Mouse (Mus musculus) liver, postnatal 0 days (tissue): ENCODE data around the gene 1700029P11Rik. TPM values are rescaled to one million over a fixed set of nuclear protein-coding genes. Genes with fewer than 3 reads are reported as not detected.

Experiments
- ATAC-seq: fragments of 200-750 bp; cut with Nextera tagmentation; 2 replicates; pipeline ENCODE4 v1.8.0; 2017; ENCODE audit warnings: mild to moderate bottlenecking, moderate library complexity
- DNase-seq: peaks from one replicate; pipeline ENCODE4 v3.0.0-alpha.2; 2016
- H3K27ac ChIP-seq: fragments of 300-500 bp; sonication (generic); 2 replicates; pipeline ENCODE4 v1.5.1; 2014; ENCODE audit warnings: antibody characterized with exemption, moderate library complexity, mild to moderate bottlenecking, low read depth
- H3K27me3 ChIP-seq: fragments of 300-500 bp; sonication (generic); 2 replicates; pipeline ENCODE4 v1.6.1; 2014; ENCODE audit warnings: low read length, control low read depth, mixed read lengths; ENCODE audit not compliant: insufficient read depth
- H3K36me3 ChIP-seq: fragments of 300-500 bp; sonication (generic); replicated peaks from 2 replicates; pipeline ENCODE4 v1.6.1; 2014; ENCODE audit warnings: mild to moderate bottlenecking, control low read depth, low read length, moderate library complexity, mixed read lengths; ENCODE audit not compliant: insufficient read depth
- H3K4me1 ChIP-seq: fragments of 300-500 bp; sonication (generic); 2 replicates; pipeline ENCODE4 v1.6.1; 2014; ENCODE audit warnings: antibody characterized with exemption, mild to moderate bottlenecking, control low read depth; ENCODE audit not compliant: insufficient read depth
- H3K4me2 ChIP-seq: fragments of 300-500 bp; sonication (generic); 2 replicates; pipeline ENCODE4 v1.6.1; 2014; ENCODE audit warnings: low read depth, mild to moderate bottlenecking, low read length, moderate library complexity, mixed read lengths
- H3K4me3 ChIP-seq: fragments of 300-500 bp; sonication (generic); 2 replicates; pipeline ENCODE4 v1.5.1; 2014; ENCODE audit warnings: low read depth, low read length
- H3K9ac ChIP-seq: fragments of 300-500 bp; sonication (generic); replicated peaks from 2 replicates; pipeline ENCODE4 v1.6.1; 2014; ENCODE audit warnings: mild to moderate bottlenecking, moderate library complexity
- H3K9me3 ChIP-seq: fragments of 300-500 bp; sonication (generic); 2 replicates; pipeline ENCODE4 v1.6.1; 2016; ENCODE audit warnings: mild to moderate bottlenecking, control low read depth, low read length, mixed read lengths
- CTCF ChIP-seq: sonication (generic); IDR thresholded peaks from 2 replicates; pipeline ENCODE4 v1.5.1; 2016; ENCODE audit warnings: antibody characterized with exemption, low read depth
- EP300 ChIP-seq: IDR thresholded peaks from 2 replicates; pipeline ENCODE4 v1.6.1; 2016; ENCODE audit warnings: antibody characterized with exemption, low read depth, mild to moderate bottlenecking
- WGBS: fragments of 180-500 bp; shearing (Covaris S2); extraction: QIAGEN DNeasy Blood & Tissue Kit; methylation state at CpG from one replicate; pipeline ENCODE4 v1.1.7; 2014; ENCODE audit not compliant: insufficient replicate concordance; 5-methylcytosine and 5-hydroxymethylcytosine counted together
- polyA plus RNA-seq: library from polyadenylated mRNA; unstranded; fragments of >200 nt; fragmentation: Nextera tagmentation; extraction: Ambion mirVana; gene quantifications from 2 replicates; pipeline ENCODE4 v1.2.1, GENCODE M21; 2015

1700029P11Rik gene
- polyA plus RNA-seq, 1 experiment from 2014 or later = not detected

DNA sequence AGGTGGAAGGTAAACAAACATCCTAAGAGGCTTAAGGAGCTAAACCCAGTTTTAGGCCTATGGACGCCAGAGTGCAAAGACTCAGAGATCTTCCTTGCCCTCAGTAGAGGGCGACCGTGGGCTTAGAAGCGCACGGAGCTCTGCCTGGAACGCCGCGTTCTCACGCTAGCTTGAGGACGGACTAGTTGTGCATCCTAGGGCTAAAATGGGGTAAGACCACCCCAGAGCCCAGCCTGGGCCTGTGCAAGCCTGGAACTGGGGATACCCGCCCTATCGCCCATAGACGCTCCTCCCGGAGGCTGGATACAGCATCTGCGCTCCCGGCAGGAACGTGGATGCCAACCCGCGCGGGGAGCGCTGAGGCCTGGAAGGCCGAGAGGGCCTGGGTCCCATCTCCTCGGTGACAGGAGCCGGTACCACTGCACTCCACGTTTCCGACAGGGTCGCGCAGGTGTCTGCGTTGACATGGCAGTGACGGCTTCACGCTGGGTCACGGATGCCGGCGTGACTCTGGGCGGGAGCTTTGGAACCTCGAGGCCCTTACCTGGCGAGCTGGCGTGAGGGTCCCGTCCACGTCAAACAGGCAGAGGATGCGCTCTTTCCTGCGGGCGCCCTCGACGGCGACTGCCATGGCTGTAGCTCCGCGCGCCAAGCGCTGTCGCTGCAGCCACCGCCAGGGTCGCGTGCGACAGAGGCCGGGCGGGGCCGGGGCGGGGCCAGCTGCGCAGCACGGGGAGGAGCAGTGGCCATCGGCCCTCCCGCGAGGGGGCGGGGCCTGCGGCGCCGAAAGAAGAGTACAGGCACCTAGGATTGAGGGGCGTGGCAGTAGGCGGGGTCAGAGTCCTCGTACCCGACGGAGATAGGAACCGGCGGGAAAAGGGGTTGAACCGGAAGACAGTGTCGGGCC, 19.9 kb upstream of the 1700029P11Rik start, which contains the start of gene Pmm1:
Gene Pmm1, minus strand, starts transcription at position 760 of the 907 bp plus-strand sequence.
- peak within 1 kb of the TSS; percentile 99 for H3K4me2 ChIP-seq
- H3K27me3 ChIP-seq = 0 out of 2 replicates have a peak, but pooled peaks cover 4% of the 10 kb centered on the region
- peaks cover 16% of the 10 kb centered on the region for H3K4me1 ChIP-seq
- DNase-seq (peak; percentile 100), ATAC-seq (peak; percentile 98)
- peak within 1 kb of the TSS; percentile 76 for H3K27ac ChIP-seq
- TF ChIP-seq CTCF (peak; percentile 91), EP300 (no peak)
- peak within 1 kb of the TSS; percentile 77 for H3K9ac ChIP-seq
- H3K36me3 ChIP-seq = no peaks in the 10 kb centered on the region
- H3K9me3 ChIP-seq = no peaks in the 10 kb centered on the region
- H3K4me3 ChIP-seq = peak within 1 kb of the TSS; percentile 67
- WGBS = under 1% methylated on average over 71 of the region's 77 CpGs

DNA sequence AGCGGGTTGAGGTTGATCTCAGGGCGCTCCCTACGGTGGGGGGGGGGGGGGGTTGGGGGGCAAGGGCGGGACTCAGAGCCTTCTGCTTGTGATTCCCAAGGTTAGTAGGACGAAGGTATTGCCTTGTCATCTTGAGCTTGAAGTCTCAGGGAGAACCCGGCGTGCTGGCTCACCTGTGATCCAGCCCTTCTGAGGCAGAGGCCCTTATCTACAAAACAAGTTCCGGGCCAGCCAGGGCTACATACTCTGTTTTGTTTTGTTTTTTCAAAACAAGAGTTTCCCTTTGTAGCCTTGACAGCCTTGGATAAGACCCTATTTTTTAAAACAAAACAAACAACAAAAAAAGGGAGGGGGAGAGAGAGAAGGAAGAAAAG, 19.3 kb upstream of the 1700029P11Rik start:
- ATAC-seq = peak; percentile 52
- WGBS = 3% methylated on average over 8 of the region's 8 CpGs
- Histone ChIP-seq H3K9me3 (no peaks in the 10 kb centered on the region), H3K4me1 (peaks cover 16% of the 10 kb centered on the region), H3K27ac (peak overlapping the region; percentile 53; the same call in 1 of the 2 replicates), H3K4me2 (peak overlapping the region; percentile 99), H3K36me3 (no peaks in the 10 kb centered on the region), H3K4me3 (peak overlapping the region; percentile 67), H3K27me3 (0 out of 2 replicates have a peak, but pooled peaks cover 4% of the 10 kb centered on the region), H3K9ac (peak overlapping the region; percentile 47; the same call in 1 of the 2 replicates)
- TF ChIP-seq CTCF (no peak), EP300 (no peak)
- DNase-seq = no peak

DNA sequence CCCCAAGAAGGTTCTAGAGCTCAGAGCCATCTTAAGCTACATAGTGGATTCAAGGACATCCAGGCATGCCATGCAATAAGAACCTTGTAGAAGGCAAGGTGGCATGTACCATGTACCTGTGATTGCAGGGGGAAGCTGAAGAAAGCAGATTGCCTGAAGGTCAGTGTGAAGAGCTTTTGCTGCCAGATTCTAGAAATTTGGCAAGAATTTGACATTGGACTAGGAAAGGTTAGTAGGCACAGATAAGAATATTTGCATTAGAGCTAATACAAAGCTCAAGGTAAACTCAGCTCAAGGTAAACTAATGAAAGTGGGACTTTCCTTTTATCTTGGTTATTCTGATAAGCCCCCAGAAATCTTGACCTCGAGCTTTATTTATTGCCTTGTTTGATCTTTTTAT, 16.1 kb upstream of the 1700029P11Rik start:
- DNase-seq = no peak
- WGBS = 23% methylated on average over 1 of the region's 1 CpGs

DNA sequence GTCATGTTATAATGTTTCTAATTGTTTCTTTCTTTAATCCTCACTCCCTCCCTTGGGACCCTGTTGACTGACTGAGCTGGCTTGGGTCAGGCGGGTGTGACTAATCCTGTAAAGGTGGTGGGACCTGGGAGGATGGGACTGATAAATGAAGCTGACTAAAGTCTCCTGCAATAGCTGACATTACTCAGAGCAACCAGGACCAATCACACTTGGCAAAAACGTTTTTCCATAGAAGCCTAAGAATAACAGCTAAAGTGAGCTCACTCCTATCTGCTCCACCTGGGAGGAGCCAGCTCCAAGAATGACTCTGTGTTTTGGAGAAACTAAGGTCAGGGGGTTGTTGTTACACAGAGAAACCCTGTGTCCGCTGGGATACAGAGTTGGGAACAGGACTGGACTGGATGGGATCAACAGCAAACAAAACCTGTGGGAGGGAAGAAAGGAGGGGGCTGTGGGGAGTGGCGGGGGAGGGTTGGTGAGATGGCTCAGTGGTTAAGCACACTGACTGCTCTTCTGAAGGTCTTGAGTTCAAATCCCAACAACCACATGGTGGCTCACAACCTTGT, 15.3 kb upstream of the 1700029P11Rik start:
- TF ChIP-seq CTCF (no peak), EP300 (no peak)

More for the DNA sequence above, 16.1 kb upstream of the 1700029P11Rik start:
- Histone ChIP-seq H3K36me3 (no peaks in the 10 kb centered on the region), H3K27ac (no peak overlapping the region), H3K4me3 (no peak overlapping the region), H3K9me3 (no peaks in the 10 kb centered on the region), H3K27me3 (0 out of 2 replicates have a peak, but pooled peaks cover 8% of the 10 kb centered on the region), H3K4me1 (peaks cover 12% of the 10 kb centered on the region), H3K9ac (no peak overlapping the region), H3K4me2 (no peak overlapping the region)
- no peak for TF ChIP-seq EP300
- TF ChIP-seq CTCF = no peak
- ATAC-seq = no peak

DNA sequence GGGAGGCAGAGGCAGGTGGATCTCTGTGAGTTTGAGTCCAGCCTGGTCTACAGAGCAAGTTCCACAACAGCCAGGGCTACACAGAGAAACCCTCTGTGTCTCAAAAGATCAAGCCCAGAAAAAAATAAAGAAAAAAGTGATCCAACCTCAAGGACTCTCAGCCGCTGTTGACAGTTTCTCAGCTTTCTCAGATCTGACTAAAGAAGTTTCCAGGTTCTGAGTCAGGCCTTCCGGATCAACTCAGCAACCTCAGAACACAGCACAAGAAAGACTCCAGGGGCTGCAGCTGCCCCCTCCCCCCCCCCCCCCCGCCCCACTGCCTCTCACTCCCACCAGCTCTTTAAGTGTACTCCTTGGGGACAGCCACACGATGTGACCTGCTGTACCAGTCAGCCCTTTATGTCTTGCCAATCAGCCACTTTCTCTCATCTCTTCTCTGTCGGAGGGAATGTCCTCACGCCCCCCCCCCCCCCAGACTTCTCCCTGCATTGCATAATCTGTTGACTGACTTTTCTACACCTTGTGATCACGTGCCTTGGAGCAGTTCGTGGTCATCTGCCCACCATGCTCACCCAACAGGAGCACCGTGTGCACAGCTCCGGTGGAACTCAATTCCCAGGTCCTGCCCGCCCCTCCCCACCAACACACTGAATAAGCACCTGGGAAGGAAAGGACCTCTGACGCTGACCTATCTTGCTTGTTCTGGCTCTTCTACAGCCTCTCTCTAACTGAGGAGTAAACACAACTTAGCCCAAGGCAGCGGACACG, 14.1 kb upstream of the 1700029P11Rik start:
- TF ChIP-seq EP300 (no peak), CTCF (no peak)
- Histone ChIP-seq H3K27ac (no peak overlapping the region), H3K4me3 (no peak overlapping the region), H3K4me1 (no peaks in the 10 kb centered on the region), H3K36me3 (no peaks in the 10 kb centered on the region), H3K9me3 (no peaks in the 10 kb centered on the region), H3K27me3 (0 out of 2 replicates have a peak, but pooled peaks cover 8% of the 10 kb centered on the region), H3K9ac (no peak overlapping the region), H3K4me2 (no peak overlapping the region)
- DNase-seq (no peak), ATAC-seq (no peak)
- 67% methylated on average over 11 of the region's 14 CpGs for WGBS

More for the DNA sequence above, 15.3 kb upstream of the 1700029P11Rik start:
- no peaks in the 10 kb centered on the region for H3K36me3 ChIP-seq
- no peaks in the 10 kb centered on the region for H3K9me3 ChIP-seq
- DNase-seq (no peak), ATAC-seq (no peak)
- no peak overlapping the region for H3K4me3 ChIP-seq
- H3K9ac ChIP-seq = no peak overlapping the region
- peaks cover 6% of the 10 kb centered on the region for H3K4me1 ChIP-seq
- no peak overlapping the region for H3K4me2 ChIP-seq
- 65% methylated on average over 4 of the region's 4 CpGs for WGBS
- no peak overlapping the region for H3K27ac ChIP-seq
- 0 out of 2 replicates have a peak, but pooled peaks cover 8% of the 10 kb centered on the region for H3K27me3 ChIP-seq

DNA sequence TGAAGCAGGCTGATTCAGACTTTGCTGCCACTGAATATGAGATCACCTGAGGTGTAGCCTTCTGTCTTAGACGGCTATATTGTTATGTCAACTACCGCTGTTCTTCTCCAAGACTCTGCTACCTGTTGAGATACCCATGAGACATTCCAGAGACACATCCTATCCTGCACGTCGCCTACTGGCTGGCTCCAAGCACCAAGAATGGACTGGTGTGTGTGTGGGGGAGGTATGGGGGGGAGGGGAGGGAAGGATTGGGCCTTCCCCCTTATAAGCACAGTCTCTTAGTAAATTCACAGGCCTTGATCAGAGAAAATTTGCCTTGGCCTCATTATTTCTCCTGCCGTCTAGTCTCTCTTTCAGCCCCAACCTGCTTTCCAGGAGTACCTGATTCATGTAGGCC, 12.5 kb upstream of the 1700029P11Rik start:
- ATAC-seq = no peak
- Histone ChIP-seq H3K4me1 (no peaks in the 10 kb centered on the region), H3K9ac (no peak overlapping the region), H3K27ac (no peak overlapping the region), H3K9me3 (no peaks in the 10 kb centered on the region), H3K36me3 (no peaks in the 10 kb centered on the region), H3K27me3 (0 out of 2 replicates have a peak, but pooled peaks cover 5% of the 10 kb centered on the region), H3K4me2 (no peak overlapping the region), H3K4me3 (no peak overlapping the region)
- 81% methylated on average over 5 of the region's 5 CpGs for WGBS
- TF ChIP-seq EP300 (no peak), CTCF (no peak)
- DNase-seq = no peak
